Mouse (Mus musculus): ENCODE results near the gene Cenpl. TPM values are rescaled to one million over a fixed set of nuclear protein-coding genes. Genes with fewer than 3 reads are reported as not detected.

The Cenpl gene
- total RNA-seq, 1 experiment from 2014 or later = 4.5 TPM

- no peak for DNase-seq
Measured at GRCm38 (mm10) chr1:161041261-161042020, 29.1 kb upstream of the Cenpl start.

- no peak for DNase-seq
Measured at GRCm38 (mm10) chr1:161046972-161047371, 23.5 kb upstream of the Cenpl start.

GRCm38 (mm10) chr1:161057164-161057563 is 13.3 kb upstream of the Cenpl start:
- no peak for DNase-seq

- DNase-seq = no peak
Measured at GRCm38 (mm10) chr1:161063351-161063750, 7.2 kb upstream of the Cenpl start.

- DNase-seq = no peak
Measured at GRCm38 (mm10) chr1:161071272-161071620, 733 bp downstream of the Cenpl start.

GRCm38 (mm10) chr1:161076238-161076637 is 5.7 kb downstream of the Cenpl start:
- no peak for DNase-seq

GRCm38 (mm10) chr1:161077243-161077642 is 6.7 kb downstream of the Cenpl start:
- no peak for DNase-seq

GRCm38 (mm10) chr1:161099721-161100405 is 29.4 kb downstream of the Cenpl start:
- DNase-seq = no peak

GRCm38 (mm10) chr1:161103842-161104241 is 33.3 kb downstream of the Cenpl start:
- DNase-seq = no peak

- DNase-seq = no peak
Measured at GRCm38 (mm10) chr1:161109216-161109615, 38.7 kb downstream of the Cenpl start.

- no peak for DNase-seq
Measured at GRCm38 (mm10) chr1:161114591-161114990, 44.1 kb downstream of the Cenpl start.

- no peak for DNase-seq
Measured at GRCm38 (mm10) chr1:161122661-161123418, 52.3 kb downstream of the Cenpl start.

- no peak for DNase-seq
Measured at GRCm38 (mm10) chr1:161126461-161126860, 55.9 kb downstream of the Cenpl start.

- DNase-seq = peak; percentile 96
Measured at GRCm38 (mm10) chr1:161130726-161131664, 60.5 kb downstream of the Cenpl start, which contains the start of gene Klhl20. Gene Klhl20 (minus strand): TSS chr1:161131511.

Other genes starting within 250 kb of the Cenpl start
- 44.0 and 46.1 TPM in 2 replicates for gene Rc3h1, start 164.3 kb upstream of the Cenpl start, total RNA-seq (2021)
- 25.9 and 489 TPM in 2 replicates for gene Serpinc1, start 92.1 kb upstream of the Cenpl start, total RNA-seq (2021)
- 12.9 and 14.3 TPM in 2 replicates for gene Zbtb37, start 35.9 kb upstream of the Cenpl start, total RNA-seq (2021)
- gene Dars2, start 55 bp upstream of the Cenpl start, total RNA-seq (2021) = 25.3 and 32.9 TPM in 2 replicates
- 16.2 and 18.9 TPM in 2 replicates for gene Klhl20, start 60.8 kb downstream of the Cenpl start, total RNA-seq (2021)
- 4.5 and 5.1 TPM in 2 replicates for gene Ankrd45, start 72.0 kb downstream of the Cenpl start, total RNA-seq (2021)
- not detected in 2 replicates for gene Tex50, start 88.6 kb downstream of the Cenpl start, total RNA-seq (2021)
- gene Prdx6, start 180.5 kb downstream of the Cenpl start, total RNA-seq (2021) = 401 and 414 TPM in 2 replicates